Mouse (Mus musculus) midbrain, embryonic 12.5 days (tissue): ENCODE measurements around the gene Olfm1. TPM values are rescaled to one million over a fixed set of nuclear protein-coding genes. Genes with fewer than 3 reads are reported as not detected.

ENCODE experiments used
- ATAC-seq: fragments of 200-750 bp; cut with Nextera tagmentation; 2 replicates; pipeline ENCODE4 v1.8.0; 2017; ENCODE audit warnings: low read depth, moderate TSS enrichment, moderate library complexity; ENCODE audit not compliant: low FRiP score
- H3K27ac ChIP-seq: fragments of 300-500 bp; sonication (generic); replicated peaks from 2 replicates; pipeline ENCODE4 v1.5.1; 2016; ENCODE audit warnings: mild to moderate bottlenecking
- H3K27me3 ChIP-seq: fragments of 300-500 bp; sonication (generic); 2 replicates; pipeline ENCODE4 v1.6.1; 2016; ENCODE audit warnings: mild to moderate bottlenecking
- H3K36me3 ChIP-seq: fragments of 300-500 bp; sonication (generic); 2 replicates; pipeline ENCODE4 v1.6.1; 2016
- H3K4me1 ChIP-seq: fragments of 300-500 bp; sonication (generic); 2 replicates; pipeline ENCODE4 v1.6.1; 2016
- H3K4me2 ChIP-seq: fragments of 300-500 bp; sonication (generic); replicated peaks from 2 replicates; pipeline ENCODE4 v1.6.1; 2016; ENCODE audit warnings: mild to moderate bottlenecking, moderate library complexity
- H3K4me3 ChIP-seq: fragments of 300-500 bp; sonication (generic); 2 replicates; pipeline ENCODE4 v1.5.1; 2016; ENCODE audit warnings: mild to moderate bottlenecking
- H3K9ac ChIP-seq: fragments of 300-500 bp; sonication (generic); replicated peaks from 2 replicates; pipeline ENCODE4 v1.6.1; 2016; ENCODE audit warnings: mild to moderate bottlenecking, moderate library complexity
- H3K9me3 ChIP-seq: fragments of 300-500 bp; sonication (generic); 2 replicates; pipeline ENCODE4 v1.6.1; 2016; ENCODE audit warnings: mild to moderate bottlenecking
- WGBS: fragments of 180-500 bp; shearing (Covaris S2); methylation state at CpG from one replicate; pipeline ENCODE4 v1.1.7; 2016; 5-methylcytosine and 5-hydroxymethylcytosine counted together
- polyA plus RNA-seq: library from polyadenylated mRNA; unstranded; fragments of >200 nt; fragmentation: Nextera tagmentation; extraction: Ambion mirVana; gene quantifications from 2 replicates; pipeline ENCODE4 v1.2.1, GENCODE M21; 2016

The Olfm1 gene
- polyA plus RNA-seq, 1 experiment from 2014 or later = 105 TPM

DNA sequence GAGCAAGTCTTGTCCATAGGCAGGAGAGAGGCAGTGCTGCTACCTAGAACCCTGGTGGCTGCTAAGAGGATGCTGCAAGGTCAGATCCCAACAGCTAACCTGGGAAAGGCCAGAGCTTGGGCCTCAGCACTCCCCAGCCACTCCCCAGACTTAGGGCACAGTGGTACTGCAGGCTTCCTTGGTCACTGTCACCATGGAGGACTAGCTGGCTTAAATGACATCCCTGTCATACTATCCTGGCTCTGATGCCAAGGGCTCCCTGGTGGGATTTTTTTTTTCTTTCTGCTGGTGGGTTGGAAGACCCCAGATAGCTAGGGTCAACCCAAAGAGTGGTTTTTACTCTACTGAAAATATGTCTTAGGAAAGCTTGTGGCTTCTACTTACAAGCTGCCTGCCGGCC lies 25.0 kb downstream of the Olfm1 start:
- H3K27ac ChIP-seq = no peak overlapping the region
- 100% methylated on average over 1 of the region's 1 CpGs for WGBS
- no peak for ATAC-seq
- no peaks in the 10 kb centered on the region for H3K9me3 ChIP-seq
- H3K36me3 ChIP-seq = peaks cover 64% of the 10 kb centered on the region
- no peak overlapping the region for H3K9ac ChIP-seq
- H3K4me2 ChIP-seq = no peak overlapping the region
- H3K27me3 ChIP-seq = no peaks in the 10 kb centered on the region
- peaks cover 24% of the 10 kb centered on the region for H3K4me1 ChIP-seq
- no peak overlapping the region for H3K4me3 ChIP-seq

DNA sequence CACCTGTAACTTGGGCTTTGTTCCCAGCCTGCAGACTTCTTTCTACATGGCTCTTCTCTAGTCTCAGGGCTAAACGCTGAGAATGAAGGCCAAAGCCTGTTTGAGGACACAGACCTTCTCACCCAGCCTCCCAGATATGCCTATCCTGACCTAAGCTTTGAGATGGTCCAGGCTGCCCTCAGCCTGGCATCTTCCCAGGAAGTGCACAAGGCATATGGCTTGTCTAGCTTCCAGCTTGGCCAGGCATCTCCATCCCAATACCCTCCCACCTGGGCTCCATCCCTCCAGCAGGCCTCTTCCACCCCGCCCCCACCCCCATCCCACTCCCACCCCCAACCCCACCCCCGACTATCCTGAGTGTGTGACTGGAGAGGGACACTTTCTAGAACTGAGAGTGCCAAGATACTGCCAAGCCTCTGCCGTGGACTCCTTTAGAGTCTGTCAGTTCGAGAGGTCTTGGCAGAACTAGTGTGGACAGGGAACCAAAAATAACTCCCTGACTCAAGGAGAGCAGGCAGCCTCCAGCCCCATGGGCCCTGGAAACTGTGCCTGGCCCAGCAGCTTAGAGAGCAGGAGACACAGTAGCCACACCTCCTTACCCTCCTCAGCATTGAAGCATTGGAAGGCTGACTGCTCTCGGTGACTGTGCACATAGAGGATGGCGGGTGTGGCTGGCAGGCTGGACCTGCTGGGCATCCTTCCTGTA lies 26.0 kb downstream of the Olfm1 start:
- 70% methylated on average over 7 of the region's 7 CpGs for WGBS
- Histone ChIP-seq H3K36me3 (peaks cover 59% of the 10 kb centered on the region), H3K4me2 (no peak overlapping the region), H3K27ac (no peak overlapping the region), H3K9ac (no peak overlapping the region), H3K27me3 (no peaks in the 10 kb centered on the region), H3K4me1 (peaks cover 22% of the 10 kb centered on the region), H3K4me3 (no peak overlapping the region), H3K9me3 (no peaks in the 10 kb centered on the region)
- no peak for ATAC-seq

DNA sequence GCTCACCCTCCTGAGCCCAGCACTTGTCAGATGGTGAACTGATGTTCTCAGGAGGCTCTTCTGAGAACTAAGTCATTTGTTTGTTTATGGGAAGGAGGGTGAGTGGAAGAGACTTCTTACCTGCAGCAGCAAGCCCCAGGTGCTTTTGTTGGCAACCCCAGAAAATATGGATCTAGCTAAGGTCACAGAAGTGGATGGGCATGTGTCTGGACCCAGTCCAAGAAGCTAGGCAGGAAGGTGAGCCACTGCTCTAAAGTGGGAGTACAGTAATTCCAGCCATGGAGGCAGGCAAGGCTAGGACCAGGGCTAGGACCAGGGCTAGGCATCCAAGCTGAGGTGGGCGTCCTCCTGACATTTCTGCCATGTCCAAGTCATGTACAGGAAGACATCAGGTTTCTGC lies 26.8 kb downstream of the Olfm1 start:
- Histone ChIP-seq H3K4me1 (peaks cover 22% of the 10 kb centered on the region), H3K4me3 (no peak overlapping the region), H3K27me3 (no peaks in the 10 kb centered on the region), H3K36me3 (peaks cover 56% of the 10 kb centered on the region), H3K27ac (no peak overlapping the region), H3K4me2 (no peak overlapping the region), H3K9ac (no peak overlapping the region), H3K9me3 (no peaks in the 10 kb centered on the region)
- WGBS = 90% methylated on average over 1 of the region's 1 CpGs
- no peak for ATAC-seq

DNA sequence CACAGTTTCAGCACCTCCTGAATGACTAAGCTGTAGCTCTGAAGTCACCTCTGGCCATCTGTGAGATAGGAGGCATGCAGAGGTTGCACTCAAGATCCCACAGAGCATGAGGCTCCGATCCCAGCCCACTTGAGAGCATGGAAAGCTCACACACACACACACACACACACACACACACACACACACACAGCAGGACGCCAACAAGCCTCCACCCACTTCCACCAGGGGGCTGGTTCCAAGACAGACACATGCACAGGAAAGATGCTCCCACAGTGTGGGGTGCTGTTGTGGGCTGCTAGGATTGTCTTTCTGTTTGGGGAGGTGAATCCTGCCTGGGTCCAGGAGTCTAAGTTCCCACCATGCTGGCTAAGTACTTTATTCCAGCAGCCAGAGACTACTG lies 29.0 kb downstream of the Olfm1 start:
- H3K36me3 ChIP-seq = peaks cover 42% of the 10 kb centered on the region
- peaks cover 28% of the 10 kb centered on the region for H3K4me1 ChIP-seq
- 59% methylated on average over 2 of the region's 2 CpGs for WGBS
- no peaks in the 10 kb centered on the region for H3K9me3 ChIP-seq
- H3K4me3 ChIP-seq = no peak overlapping the region
- H3K27me3 ChIP-seq = no peaks in the 10 kb centered on the region; the same call in 1 of the 2 replicates
- no peak overlapping the region for H3K9ac ChIP-seq
- no peak overlapping the region for H3K4me2 ChIP-seq
- ATAC-seq = no peak
- H3K27ac ChIP-seq = no peak overlapping the region

DNA sequence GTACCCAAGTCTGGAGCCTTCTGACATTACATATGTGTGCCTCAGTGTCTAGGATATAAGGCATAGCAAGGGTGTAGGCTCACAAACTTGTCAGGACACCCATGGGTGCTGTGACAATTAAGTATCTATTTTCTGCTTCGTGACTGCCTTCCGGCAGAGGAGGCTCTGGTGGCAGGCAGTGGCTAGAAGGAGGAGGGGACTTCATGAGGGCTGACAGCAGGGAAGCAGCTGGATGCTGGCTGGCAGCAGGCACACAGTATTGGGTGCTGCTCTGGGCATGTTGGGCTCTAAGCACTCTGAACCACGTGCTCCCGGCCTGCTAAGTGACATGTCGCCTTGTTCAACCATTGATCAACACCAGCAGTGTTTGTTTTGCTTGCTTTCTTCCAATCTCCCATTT lies 32.0 kb downstream of the Olfm1 start:
- peaks cover 37% of the 10 kb centered on the region for H3K36me3 ChIP-seq
- H3K27ac ChIP-seq = no peak overlapping the region
- no peak for ATAC-seq
- no peaks in the 10 kb centered on the region for H3K9me3 ChIP-seq
- no peak overlapping the region for H3K9ac ChIP-seq
- no peak overlapping the region for H3K4me2 ChIP-seq
- no peaks in the 10 kb centered on the region; the same call in 1 of the 2 replicates for H3K27me3 ChIP-seq
- WGBS = 84% methylated on average over 5 of the region's 5 CpGs
- H3K4me1 ChIP-seq = peaks cover 43% of the 10 kb centered on the region
- no peak overlapping the region for H3K4me3 ChIP-seq

DNA sequence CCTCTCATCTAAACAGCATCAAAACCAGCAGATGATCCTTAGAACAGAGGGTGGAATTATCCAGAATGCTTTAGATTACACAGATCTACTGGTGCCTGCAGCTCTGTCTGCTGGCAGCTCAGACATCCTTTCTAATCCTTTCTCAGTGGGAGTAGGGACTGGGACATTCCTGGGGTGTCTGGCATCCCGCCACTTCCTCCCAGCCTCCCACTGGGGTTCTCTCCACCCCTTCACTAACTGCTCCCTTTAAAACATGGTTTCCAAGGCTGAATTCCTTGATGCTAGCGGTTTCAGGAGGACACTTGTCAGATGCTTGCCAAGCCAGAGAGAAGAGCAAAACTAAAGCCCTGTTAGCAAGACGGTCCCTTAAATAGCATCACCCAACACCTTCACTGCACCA lies 33.1 kb downstream of the Olfm1 start:
- Histone ChIP-seq H3K27ac (no peak overlapping the region), H3K9ac (no peak overlapping the region), H3K4me1 (peaks cover 38% of the 10 kb centered on the region), H3K9me3 (no peaks in the 10 kb centered on the region), H3K27me3 (no peaks in the 10 kb centered on the region; the same call in 1 of the 2 replicates), H3K36me3 (peaks cover 45% of the 10 kb centered on the region), H3K4me3 (no peak overlapping the region), H3K4me2 (no peak overlapping the region)
- WGBS = 67% methylated on average over 3 of the region's 3 CpGs
- ATAC-seq = no peak

DNA sequence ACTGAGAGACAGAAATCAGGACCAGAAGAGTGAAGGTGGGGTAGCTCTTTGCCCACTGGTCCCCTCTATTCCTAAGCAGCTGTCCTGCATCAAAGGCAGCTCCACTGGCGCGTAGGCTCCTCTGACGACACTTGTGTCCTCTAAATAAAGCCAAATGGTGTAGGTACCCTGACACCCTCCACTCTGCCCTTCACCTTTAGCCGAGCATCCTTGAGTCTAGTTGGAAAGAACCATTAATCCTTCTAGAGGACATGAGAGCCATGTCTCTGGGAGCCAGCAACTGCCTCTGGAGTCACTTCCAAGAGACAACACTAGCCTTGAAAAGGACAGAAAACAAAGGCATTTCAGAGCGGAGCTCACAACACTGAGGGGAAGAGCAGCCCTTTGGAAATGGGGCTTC lies 34.2 kb downstream of the Olfm1 start:
- Histone ChIP-seq H3K27me3 (no peaks in the 10 kb centered on the region; the same call in 1 of the 2 replicates), H3K27ac (peak overlapping the region; percentile 64; the same call in 1 of the 2 replicates), H3K9me3 (no peaks in the 10 kb centered on the region), H3K4me3 (no peak overlapping the region), H3K4me1 (peaks cover 30% of the 10 kb centered on the region), H3K9ac (no peak overlapping the region), H3K36me3 (peaks cover 45% of the 10 kb centered on the region), H3K4me2 (no peak overlapping the region)
- WGBS = 60% methylated on average over 5 of the region's 5 CpGs
- ATAC-seq = no peak

DNA sequence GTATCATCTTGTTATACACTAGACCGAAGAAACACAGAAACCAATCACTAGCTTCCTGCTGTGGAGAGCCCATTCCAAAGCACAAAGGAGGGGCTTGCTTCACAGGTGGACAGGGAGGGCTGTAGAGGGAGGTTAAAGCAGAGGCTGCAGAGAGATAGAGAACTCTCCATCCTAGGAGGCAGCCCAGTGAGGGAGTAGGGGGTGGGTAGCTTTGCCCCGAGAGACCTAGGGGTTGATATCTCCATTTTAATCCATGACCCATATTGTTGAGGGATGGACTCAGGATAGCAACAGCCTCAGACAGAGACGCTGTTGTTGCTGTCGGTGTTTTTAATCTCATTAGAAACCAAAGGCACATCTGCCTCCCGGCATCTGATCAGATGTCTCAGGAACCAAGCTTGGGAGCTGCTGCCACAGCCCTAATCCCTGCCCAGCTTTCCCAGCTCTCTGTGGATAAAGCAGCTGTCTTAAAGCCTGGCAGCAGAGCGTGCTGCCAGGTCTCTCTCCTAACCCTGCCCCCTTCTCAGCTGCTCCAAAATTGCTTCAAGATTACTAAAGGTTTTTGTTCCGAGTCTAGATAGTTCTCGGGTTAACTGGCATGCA lies 34.9 kb downstream of the Olfm1 start:
- Histone ChIP-seq H3K4me1 (peaks cover 29% of the 10 kb centered on the region), H3K9me3 (no peaks in the 10 kb centered on the region), H3K36me3 (peaks cover 40% of the 10 kb centered on the region), H3K27ac (peak overlapping the region; percentile 64), H3K4me2 (no peak overlapping the region), H3K4me3 (no peak overlapping the region), H3K9ac (no peak overlapping the region), H3K27me3 (no peaks in the 10 kb centered on the region; the same call in 1 of the 2 replicates)
- ATAC-seq = peak; percentile 60; the same call in 1 of the 2 replicates
- WGBS = 11% methylated on average over 8 of the region's 8 CpGs

DNA sequence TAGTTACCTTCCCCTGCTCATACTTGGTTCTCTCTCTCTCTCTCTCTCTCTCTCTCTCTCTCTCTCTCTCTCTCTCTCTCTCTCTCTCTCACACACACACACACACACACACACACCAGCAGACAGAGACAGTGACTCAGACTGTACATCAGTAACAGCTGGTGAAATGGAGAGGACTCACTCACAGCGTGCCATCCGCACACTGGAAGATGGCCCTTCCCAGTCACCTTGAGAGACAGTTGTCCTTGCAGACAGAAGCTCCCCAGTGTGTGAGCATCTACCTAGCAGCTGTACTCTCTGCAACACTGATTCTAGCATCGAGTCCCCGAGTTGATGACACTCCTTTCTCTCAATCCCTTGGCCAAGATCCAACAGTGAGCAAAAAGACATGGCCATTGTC lies 35.6 kb downstream of the Olfm1 start:
- Histone ChIP-seq H3K4me2 (no peak overlapping the region), H3K27ac (peak overlapping the region; percentile 64), H3K9me3 (no peaks in the 10 kb centered on the region), H3K27me3 (no peaks in the 10 kb centered on the region; the same call in 1 of the 2 replicates), H3K9ac (no peak overlapping the region), H3K4me3 (no peak overlapping the region), H3K36me3 (peaks cover 40% of the 10 kb centered on the region), H3K4me1 (peaks cover 27% of the 10 kb centered on the region)
- WGBS = 85% methylated on average over 4 of the region's 4 CpGs
- ATAC-seq = no peak

DNA sequence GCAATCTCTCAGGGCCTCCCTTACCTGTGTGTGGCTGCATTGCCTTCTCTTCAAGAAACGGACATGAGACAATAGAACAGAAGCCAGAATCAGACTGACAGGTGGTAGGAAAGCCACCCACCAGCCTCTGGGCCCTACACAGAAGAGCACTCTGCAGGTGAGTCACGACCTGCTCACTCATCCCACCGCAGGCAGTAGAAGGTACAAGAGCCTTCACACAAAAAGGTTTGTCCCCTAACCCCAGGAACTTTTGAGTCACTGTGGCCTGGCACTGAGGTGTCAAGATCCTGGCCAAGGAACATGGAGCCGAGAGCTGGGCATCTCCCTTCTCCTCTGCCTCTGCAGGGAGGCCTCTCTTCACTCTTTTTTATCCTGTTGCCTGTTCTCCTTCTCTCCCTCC lies 42.3 kb downstream of the Olfm1 start:
- Histone ChIP-seq H3K4me3 (no peak overlapping the region), H3K9ac (no peak overlapping the region), H3K9me3 (no peaks in the 10 kb centered on the region), H3K4me2 (no peak overlapping the region), H3K36me3 (peaks cover 12% of the 10 kb centered on the region), H3K27me3 (no peaks in the 10 kb centered on the region), H3K4me1 (0 out of 2 replicates have a peak, but pooled peaks cover 6% of the 10 kb centered on the region), H3K27ac (no peak overlapping the region)
- no peak for ATAC-seq
- 80% methylated on average over 4 of the region's 4 CpGs for WGBS

DNA sequence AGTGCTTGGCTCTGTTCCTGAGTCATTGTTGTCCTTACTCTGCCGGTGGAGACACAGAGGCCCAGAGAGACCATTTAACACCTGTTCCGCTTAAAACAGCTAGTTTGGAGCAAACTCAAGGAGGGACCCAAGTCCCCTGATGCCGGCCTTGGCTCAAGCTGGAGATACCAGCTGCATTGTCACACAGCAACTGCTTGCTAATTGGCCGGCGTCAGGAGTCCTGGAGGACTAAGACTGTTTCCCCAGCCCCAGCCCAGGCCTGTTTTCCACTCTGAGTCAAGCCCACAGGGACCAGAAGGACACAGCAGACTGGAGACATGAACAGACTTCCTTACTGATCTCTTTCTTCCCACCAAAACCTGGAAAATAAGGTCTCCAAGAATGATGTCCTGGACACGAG lies 43.7 kb downstream of the Olfm1 start:
- Histone ChIP-seq H3K9me3 (no peaks in the 10 kb centered on the region), H3K4me2 (no peak overlapping the region), H3K27me3 (no peaks in the 10 kb centered on the region), H3K9ac (no peak overlapping the region), H3K4me1 (0 out of 2 replicates have a peak, but pooled peaks cover 6% of the 10 kb centered on the region), H3K4me3 (no peak overlapping the region), H3K27ac (no peak overlapping the region), H3K36me3 (no peaks in the 10 kb centered on the region)
- ATAC-seq = no peak
- WGBS = 89% methylated on average over 6 of the region's 6 CpGs

DNA sequence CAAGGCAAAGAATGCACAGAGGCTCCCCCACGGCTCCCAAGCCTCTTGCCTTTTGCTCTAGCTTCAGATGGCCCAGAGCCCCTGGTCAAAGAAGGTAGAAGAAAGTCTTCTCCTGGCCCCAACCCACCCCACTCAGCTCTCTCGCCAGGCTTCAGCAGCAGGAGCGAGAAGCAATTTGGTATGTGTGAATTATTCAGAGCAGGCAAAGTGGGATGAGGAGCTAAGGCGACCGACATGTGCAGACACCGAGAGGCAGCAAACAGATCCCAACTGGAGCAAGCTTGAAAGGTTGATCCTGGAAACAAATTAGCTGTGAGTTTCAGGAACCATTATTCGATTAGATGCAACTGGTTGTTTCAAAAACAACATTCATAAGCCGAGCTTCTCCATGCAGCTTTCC lies 46.8 kb downstream of the Olfm1 start:
- Histone ChIP-seq H3K4me1 (no peaks in the 10 kb centered on the region), H3K27ac (no peak overlapping the region), H3K4me2 (no peak overlapping the region), H3K27me3 (no peaks in the 10 kb centered on the region), H3K9ac (no peak overlapping the region), H3K9me3 (no peaks in the 10 kb centered on the region), H3K36me3 (no peaks in the 10 kb centered on the region), H3K4me3 (no peak overlapping the region)
- no peak for ATAC-seq
- WGBS = 86% methylated on average over 8 of the region's 8 CpGs
